In genomic region chrX:135209773-135210435, GRCm38 (mm10) we compare ENCODE assay signal across 13 mouse cellular contexts. TPM values are rescaled to one million over a fixed set of nuclear protein-coding genes. Genes with fewer than 3 reads are reported as not detected.
DNase-seq lines count a peak whose midpoint lies in the region; ATAC-seq and TF ChIP-seq lines count a peak whose summit lies in the region.
"Not testable (repeated sequence)": the region's sequence is repeated elsewhere in the genome, so short reads cannot be mapped to it uniquely, and the experiment has no call there.
"Had no signal": no experiment of that assay in that cellular context is flagged by ENCODE, and none has a peak within 500 bp of the region (broad histone marks: within the 10 kb centered on the region; RNA-seq: fewer than 3 reads in every experiment).

No protein-coding gene starts in this region.

- H3K27me3 ChIP-seq in forebrain, embryonic 13.5 days; heart, embryonic 15.5 days; intestine, postnatal 0 days (replicated peaks; ENCODE audit: control insufficient read depth, insufficient read depth, low read length): not testable (repeated sequence)
- peaks cover 52% of the 10 kb centered on the region for H3K27me3 ChIP-seq in midbrain, embryonic 10.5 days (ENCODE audit: low read depth, poor library complexity, severe bottlenecking)

- H3K9ac ChIP-seq in forebrain, embryonic 13.5 days = peak overlapping the region; percentile 53
- not testable (repeated sequence) for H3K9ac ChIP-seq in heart, embryonic 15.5 days; intestine, postnatal 0 days (ENCODE audit: low read depth, low read length)

- DNase-seq in ES-CJ7 (ENCODE audit: low read depth, low spot score) = peak; percentile 1
- peak; percentile 14 to 26 for DNase-seq in cerebellum, postnatal 36 days
- peak; percentile 4 to 15 for DNase-seq in left cerebral cortex, postnatal 25 days (ENCODE audit: low spot score in 2 of 2)
- peak; percentile 11 for DNase-seq in midbrain, embryonic 10.5 days (ENCODE audit: low spot score)
- peak; percentile 11 for DNase-seq in retina, embryonic 14.5 days (ENCODE audit: low spot score)

- H3K4me3 ChIP-seq in forebrain, embryonic 13.5 days = peak overlapping the region; percentile 44
- peak overlapping the region; percentile 35 for H3K4me3 ChIP-seq in heart, embryonic 15.5 days
- 0 out of 2 replicates have a peak overlapping the region, but pooled peaks have one; percentile 9 for H3K4me3 ChIP-seq in intestine, postnatal 0 days (ENCODE audit: low read depth, low read length)
- peak overlapping the region; percentile 54 for H3K4me3 ChIP-seq in midbrain, embryonic 10.5 days

- intact Hi-C loops in left cerebral cortex, postnatal 25 days (cut with DNase I) = not testable (repeated sequence)

- H3K4me1 ChIP-seq in forebrain, embryonic 13.5 days; heart, embryonic 15.5 days (replicated peaks); intestine, postnatal 0 days (replicated peaks; ENCODE audit: control insufficient read depth, insufficient read depth, low read length); midbrain, embryonic 10.5 days: not testable (repeated sequence)

- H3K27ac ChIP-seq in forebrain, embryonic 13.5 days; heart, embryonic 15.5 days; intestine, postnatal 0 days (ENCODE audit: low read depth, low read length); midbrain, embryonic 10.5 days (replicated peaks): not testable (repeated sequence)

- peak overlapping the region; percentile 62 for H3K4me2 ChIP-seq in forebrain, embryonic 13.5 days
- peak overlapping the region; percentile 61 for H3K4me2 ChIP-seq in heart, embryonic 15.5 days
- H3K4me2 ChIP-seq in intestine, postnatal 0 days (replicated peaks; ENCODE audit: low read depth) = peak overlapping the region; percentile 24

- TF ChIP-seq CTCF in intestine, postnatal 0 days (IDR thresholded peaks at IDR 0.05; ENCODE audit: low read depth) = not testable (repeated sequence)

- H3K36me3 ChIP-seq in forebrain, embryonic 13.5 days (ENCODE audit: poor library complexity, severe bottlenecking); heart, embryonic 15.5 days; intestine, postnatal 0 days (ENCODE audit: control insufficient read depth, insufficient read depth); midbrain, embryonic 10.5 days: not testable (repeated sequence)

- ATAC-seq in forebrain, embryonic 13.5 days = peak; percentile 67
- ATAC-seq in heart, embryonic 15.5 days (replicated peaks; ENCODE audit: insufficient number of reproducible peaks, insufficient read depth, low FRiP score, low read depth); intestine, postnatal 0 days: not testable (repeated sequence)

- H3K9me3 ChIP-seq in forebrain, embryonic 13.5 days (replicated peaks); heart, embryonic 15.5 days (replicated peaks); intestine, postnatal 0 days (ENCODE audit: control insufficient read depth); midbrain, embryonic 10.5 days (replicated peaks): not testable (repeated sequence)

- WGBS in forebrain, embryonic 13.5 days = 24% methylated on average over 17 of the region's 21 CpGs
- WGBS in heart, embryonic 15.5 days = 16% methylated on average over 21 of the region's 21 CpGs
- 23% methylated on average over 20 of the region's 21 CpGs for WGBS in intestine, postnatal 0 days
- WGBS in midbrain, embryonic 10.5 days = 26% methylated on average over 21 of the region's 21 CpGs

RNA-seq across cellular contexts. Expression of gene Tceal6, which starts 0.6 kb away (rescaled TPM):
- 10.0 and 14.2 TPM in 2 replicates for polyA plus RNA-seq in forebrain, embryonic 13.5 days (2015; fragmentation: Nextera tagmentation; extraction: Ambion mirVana)
- polyA plus RNA-seq in heart, embryonic 15.5 days (2015; fragmentation: Nextera tagmentation; extraction: Ambion mirVana) = 0.76 and 1.6 TPM in 2 replicates
- 0.64 and 1.0 TPM in 2 replicates for polyA plus RNA-seq in intestine, postnatal 0 days (2015; fragmentation: Nextera tagmentation; extraction: Ambion mirVana)
- 100 to 1,000 TPM in 1 of 2 experiments, 10 to 100 TPM in 1; 83.8 to 106 TPM for total RNA-seq in left cerebral cortex, postnatal 25 days (2021)
- polyA plus RNA-seq in midbrain, embryonic 10.5 days (2016; fragmentation: Nextera tagmentation; extraction: Ambion mirVana) = 1.5 and 2.4 TPM in 2 replicates
- total RNA-seq: heart, adult 18-20 months had no signal
- polyA plus RNA-seq: testis, adult 2 months had no signal

RNA-seq across cellular contexts. Expression of gene Gm15023, which starts 32.5 kb away (rescaled TPM):
- polyA plus RNA-seq in forebrain, embryonic 13.5 days (2015; fragmentation: Nextera tagmentation; extraction: Ambion mirVana) = not detected in 2 replicates
- polyA plus RNA-seq in heart, embryonic 15.5 days (2015; fragmentation: Nextera tagmentation; extraction: Ambion mirVana) = not detected in 2 replicates
- not detected in 2 replicates for polyA plus RNA-seq in intestine, postnatal 0 days (2015; fragmentation: Nextera tagmentation; extraction: Ambion mirVana)
- not detected for total RNA-seq in left cerebral cortex, postnatal 25 days (2021)
- not detected in 2 replicates for polyA plus RNA-seq in midbrain, embryonic 10.5 days (2016; fragmentation: Nextera tagmentation; extraction: Ambion mirVana)
- total RNA-seq: adrenal gland, adult 2 months; heart, adult 18-20 months; layer of hippocampus, postnatal 25 days had no signal
- polyA plus RNA-seq: adrenal gland, adult 2 months; lung, postnatal 0 days had no signal
